Mouse (Mus musculus) myocyte (in vitro differentiated cells): ENCODE results near the gene Fstl1.

Experiments used
- CEBPB ChIP-seq: IDR thresholded peaks from 2 replicates; pipeline ENCODE4 v1.6.1; 2011; ENCODE audit warnings: mild to moderate bottlenecking, moderate library complexity; ENCODE audit not compliant: poor library complexity, insufficient read depth, severe bottlenecking
- POLR2A ChIP-seq: IDR thresholded peaks from one replicate; pipeline ENCODE4 v1.6.1; 2011; ENCODE audit warnings: low read depth, mild to moderate bottlenecking, control low read depth, moderate library complexity; ENCODE audit not compliant: insufficient read length
- REST ChIP-seq: IDR thresholded peaks from one replicate; pipeline ENCODE4 v1.6.1; 2011; ENCODE audit warnings: mild to moderate bottlenecking, control low read depth, moderate library complexity; ENCODE audit not compliant: insufficient read depth, insufficient read length

DNA sequence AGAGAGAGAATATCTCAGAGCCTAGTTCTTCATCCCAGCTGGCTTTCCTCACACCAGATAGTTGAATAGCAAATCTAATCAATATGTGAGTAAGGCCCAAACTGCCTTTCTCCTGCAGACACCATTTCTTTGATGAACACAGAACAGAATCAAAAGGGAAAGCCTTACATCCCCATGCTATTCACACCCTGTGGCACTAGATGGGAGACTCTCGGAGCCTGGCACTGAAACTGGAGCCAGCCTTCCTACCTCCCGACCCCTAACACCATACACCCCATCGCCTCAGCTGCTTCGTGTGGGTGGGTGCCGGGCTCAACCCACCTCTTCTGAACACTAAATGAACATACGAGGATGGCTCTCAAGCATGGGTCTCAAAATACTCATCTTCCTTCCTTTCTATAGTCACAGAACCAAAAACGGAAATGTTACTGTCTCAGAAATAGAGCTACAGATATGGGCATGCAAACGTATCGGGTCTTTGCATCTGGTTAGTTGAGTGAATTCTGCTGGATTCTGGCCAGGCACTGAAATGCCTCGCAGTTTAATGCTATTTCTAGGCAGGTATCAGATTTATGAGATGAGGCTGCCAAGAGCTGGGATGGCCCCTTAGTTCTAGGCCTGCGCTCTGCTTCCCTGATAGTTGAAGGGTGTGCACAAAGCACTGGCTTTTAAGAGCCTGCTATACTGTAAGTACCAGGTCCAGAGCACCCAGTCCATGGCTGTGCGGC lies 48.3 kb downstream of the Fstl1 start:
- no peak for TF ChIP-seq POLR2A
- TF ChIP-seq REST = no peak
- TF ChIP-seq CEBPB = no peak
